Mouse (Mus musculus) limb, embryonic 11.5 days (tissue): ENCODE data around the gene Pml. TPM values are rescaled to one million over a fixed set of nuclear protein-coding genes. Genes with fewer than 3 reads are reported as not detected.
A peak's percentile ranks its signal among the peaks of the same experiment; 100 is the strongest.

Experiments
- ATAC-seq: fragments of 200-750 bp; cut with Nextera tagmentation; 2 replicates; pipeline ENCODE4 v1.8.0; 2017; ENCODE audit warnings: low read depth; ENCODE audit not compliant: insufficient number of reproducible peaks, low FRiP score, low TSS enrichment
- DNase-seq: peaks from one replicate; pipeline ENCODE4 v3.0.0-alpha.2; 2015; ENCODE audit warnings: low spot score
- H3K27ac ChIP-seq: fragments of 300-500 bp; sonication (generic); replicated peaks from 2 replicates; pipeline ENCODE4 v1.5.1; 2014; ENCODE audit warnings: low read depth, mild to moderate bottlenecking, low read length
- H3K27me3 ChIP-seq: fragments of 300-500 bp; sonication (generic); 2 replicates; pipeline ENCODE4 v1.6.1; 2014; ENCODE audit warnings: mild to moderate bottlenecking, low read length, mixed read lengths; ENCODE audit not compliant: control insufficient read depth, insufficient read depth
- H3K36me3 ChIP-seq: fragments of 300-500 bp; sonication (generic); 2 replicates; pipeline ENCODE4 v1.6.1; 2014; ENCODE audit warnings: mild to moderate bottlenecking, low read length, moderate library complexity, mixed read lengths; ENCODE audit not compliant: control insufficient read depth, insufficient read depth
- H3K4me1 ChIP-seq: fragments of 300-500 bp; sonication (generic); 2 replicates; pipeline ENCODE4 v1.6.1; 2014; ENCODE audit warnings: low read length, mixed read lengths; ENCODE audit not compliant: control insufficient read depth, insufficient read depth
- H3K4me2 ChIP-seq: fragments of 300-500 bp; sonication (generic); 2 replicates; pipeline ENCODE4 v1.6.1; 2014; ENCODE audit warnings: low read depth, mild to moderate bottlenecking, moderate library complexity; ENCODE audit not compliant: severe bottlenecking
- H3K4me3 ChIP-seq: fragments of 300-500 bp; sonication (generic); 2 replicates; pipeline ENCODE4 v1.5.1; 2014; ENCODE audit warnings: low read depth, low read length
- H3K9ac ChIP-seq: fragments of 300-500 bp; sonication (generic); 2 replicates; pipeline ENCODE4 v1.6.1; 2014; ENCODE audit warnings: mild to moderate bottlenecking, low read length
- H3K9me3 ChIP-seq: fragments of 300-500 bp; sonication (generic); 2 replicates; pipeline ENCODE4 v1.6.1; 2016; ENCODE audit warnings: low read length; ENCODE audit not compliant: control insufficient read depth
- WGBS: fragments of 180-500 bp; shearing (Covaris S2); extraction: QIAGEN DNeasy Blood & Tissue Kit; methylation state at CpG from one replicate; pipeline ENCODE4 v1.1.7; 2014; 5-methylcytosine and 5-hydroxymethylcytosine counted together
- polyA plus RNA-seq: library from polyadenylated mRNA; unstranded; fragments of >200 nt; fragmentation: Nextera tagmentation; extraction: Ambion mirVana; gene quantifications from 2 replicates; pipeline ENCODE4 v1.2.1, GENCODE M21; 2014

Gene Pml
- polyA plus RNA-seq, 1 experiment from 2014 or later: 18.7 TPM

DNA sequence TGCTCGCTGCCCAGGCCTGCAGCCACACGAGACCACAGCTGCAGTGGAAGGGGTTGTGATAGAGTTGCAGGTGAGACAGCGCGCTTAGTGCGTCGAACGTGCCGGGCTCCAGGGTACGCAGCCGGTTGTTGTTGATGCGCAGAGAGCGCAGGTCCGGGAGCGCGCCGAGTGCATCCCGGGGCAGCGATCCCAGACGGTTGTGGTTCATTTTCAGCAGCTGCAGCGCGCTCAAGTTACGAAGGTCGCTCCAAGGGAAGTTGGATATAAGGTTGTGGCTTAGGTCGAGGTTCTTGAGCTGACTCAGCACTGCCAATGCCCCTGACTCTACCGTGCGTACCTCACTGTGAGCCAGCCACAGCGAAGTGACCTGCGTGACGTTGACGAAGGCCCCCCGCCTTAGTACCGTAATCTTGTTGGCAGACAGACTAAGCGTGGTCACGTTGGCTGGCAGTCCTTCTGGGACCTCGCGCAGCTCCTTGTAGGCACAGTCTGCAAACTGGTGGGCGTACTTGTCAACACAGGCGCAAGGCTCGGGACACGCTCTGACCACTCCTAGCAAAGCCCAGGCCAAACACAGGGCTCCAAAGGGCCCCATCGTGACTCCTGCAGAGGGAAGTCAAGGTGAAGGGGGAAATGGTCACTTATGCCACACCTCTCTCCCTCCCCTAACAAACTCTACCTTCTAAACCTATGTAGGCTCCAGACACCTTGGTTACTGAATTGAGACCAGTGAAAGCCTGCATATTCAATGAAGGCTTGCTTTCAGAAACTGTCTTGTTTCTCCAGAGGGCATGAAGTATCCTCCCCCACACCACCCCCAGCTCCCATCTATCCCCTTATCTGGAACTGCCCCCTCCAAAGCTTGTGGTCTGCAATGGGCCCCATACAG is 50.0 kb downstream of the Pml start:
- H3K9me3 ChIP-seq: no peaks in the 10 kb centered on the region
- no peak for ATAC-seq
- WGBS: under 1% methylated on average over 41 of the region's 41 CpGs
- H3K27me3 ChIP-seq: peaks cover 89% of the 10 kb centered on the region
- peak; percentile 55 for DNase-seq
- H3K4me2 ChIP-seq: peak overlapping the region; percentile 41
- H3K27ac ChIP-seq: no peak overlapping the region
- no peak overlapping the region for H3K9ac ChIP-seq
- H3K4me1 ChIP-seq: peaks cover 46% of the 10 kb centered on the region
- no peaks in the 10 kb centered on the region for H3K36me3 ChIP-seq
- H3K4me3 ChIP-seq: peak overlapping the region; percentile 15

DNA sequence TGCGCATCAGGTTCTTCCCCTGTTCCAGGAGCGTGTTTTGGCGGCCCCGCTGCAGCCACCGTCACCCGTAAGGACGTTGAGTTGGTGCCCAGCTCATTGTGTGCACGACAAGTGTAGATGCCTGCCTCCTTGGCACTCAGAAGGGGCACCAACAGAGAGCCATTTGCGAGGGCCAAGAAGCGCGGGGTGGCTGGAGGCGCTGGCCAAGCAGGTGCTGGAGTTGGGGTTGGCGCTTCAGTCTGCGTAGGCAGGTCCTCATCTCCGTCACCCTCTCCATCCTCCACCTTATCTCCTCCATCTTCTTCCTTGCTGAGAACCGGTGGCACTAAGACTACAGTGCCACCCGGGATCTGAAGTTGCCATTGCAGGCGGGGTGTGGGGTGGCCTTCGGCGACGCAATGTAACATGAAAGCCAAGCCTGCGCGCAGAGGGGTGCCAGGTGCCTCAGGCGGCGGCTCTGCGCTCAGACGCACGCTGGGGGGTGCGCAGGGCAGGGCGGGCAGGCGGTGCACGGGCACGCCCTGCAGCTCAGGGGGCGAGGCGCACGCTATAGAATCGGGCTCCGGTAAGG is 50.7 kb downstream of the Pml start:
- no peaks in the 10 kb centered on the region for H3K9me3 ChIP-seq
- no peaks in the 10 kb centered on the region for H3K36me3 ChIP-seq
- 2% methylated on average over 38 of the region's 38 CpGs for WGBS
- H3K4me3 ChIP-seq: peak overlapping the region; percentile 15
- peaks cover 46% of the 10 kb centered on the region for H3K4me1 ChIP-seq
- ATAC-seq (no peak), DNase-seq (peak; percentile 42)
- peak overlapping the region; percentile 41 for H3K4me2 ChIP-seq
- peaks cover 91% of the 10 kb centered on the region for H3K27me3 ChIP-seq
- H3K27ac ChIP-seq: no peak overlapping the region
- no peak overlapping the region for H3K9ac ChIP-seq

DNA sequence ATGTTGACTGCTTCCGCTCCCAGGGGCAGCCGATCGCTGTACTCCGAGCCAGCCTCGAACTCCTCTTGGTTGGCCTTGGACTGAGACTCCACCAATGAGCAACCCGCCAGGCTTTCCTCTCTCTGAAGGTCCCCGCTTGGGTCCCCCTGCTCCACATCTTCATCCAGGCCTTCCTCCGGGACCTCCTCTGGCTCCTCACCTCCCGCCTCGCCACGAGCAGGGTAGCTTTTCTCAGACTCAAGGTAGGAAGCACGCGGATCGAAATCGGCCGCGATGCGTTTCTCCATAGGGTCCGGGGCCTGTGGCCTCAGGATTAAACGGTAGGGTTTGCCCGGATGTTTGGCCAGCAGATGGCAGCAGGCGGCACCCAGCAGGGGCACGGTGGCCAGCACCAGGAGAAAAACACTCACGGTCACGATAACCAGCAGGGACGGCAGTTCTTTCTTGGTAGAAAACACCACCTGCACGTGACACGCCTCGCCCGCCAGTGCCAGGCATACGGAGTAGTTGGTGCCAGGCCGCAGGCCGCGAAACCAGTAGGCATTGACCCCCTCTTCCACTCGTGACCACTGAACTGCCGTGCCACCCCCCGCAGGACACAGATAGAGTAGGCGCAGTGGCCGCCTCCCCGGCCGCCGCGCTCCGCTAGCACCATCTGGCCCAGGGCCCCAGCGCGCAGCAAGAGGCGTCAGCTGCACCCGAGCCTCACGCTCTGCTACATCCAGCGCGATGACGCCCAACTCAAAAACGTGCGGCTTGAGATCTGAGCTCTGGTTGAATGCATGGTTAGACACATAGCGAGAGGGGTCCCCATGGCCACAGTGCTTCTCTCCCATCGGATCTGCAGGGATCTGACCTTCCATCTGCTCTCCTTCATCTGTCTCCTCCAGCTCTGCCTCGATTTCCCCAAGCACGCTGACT is 51.5 kb downstream of the Pml start:
- peaks cover 42% of the 10 kb centered on the region for H3K4me1 ChIP-seq

DNA sequence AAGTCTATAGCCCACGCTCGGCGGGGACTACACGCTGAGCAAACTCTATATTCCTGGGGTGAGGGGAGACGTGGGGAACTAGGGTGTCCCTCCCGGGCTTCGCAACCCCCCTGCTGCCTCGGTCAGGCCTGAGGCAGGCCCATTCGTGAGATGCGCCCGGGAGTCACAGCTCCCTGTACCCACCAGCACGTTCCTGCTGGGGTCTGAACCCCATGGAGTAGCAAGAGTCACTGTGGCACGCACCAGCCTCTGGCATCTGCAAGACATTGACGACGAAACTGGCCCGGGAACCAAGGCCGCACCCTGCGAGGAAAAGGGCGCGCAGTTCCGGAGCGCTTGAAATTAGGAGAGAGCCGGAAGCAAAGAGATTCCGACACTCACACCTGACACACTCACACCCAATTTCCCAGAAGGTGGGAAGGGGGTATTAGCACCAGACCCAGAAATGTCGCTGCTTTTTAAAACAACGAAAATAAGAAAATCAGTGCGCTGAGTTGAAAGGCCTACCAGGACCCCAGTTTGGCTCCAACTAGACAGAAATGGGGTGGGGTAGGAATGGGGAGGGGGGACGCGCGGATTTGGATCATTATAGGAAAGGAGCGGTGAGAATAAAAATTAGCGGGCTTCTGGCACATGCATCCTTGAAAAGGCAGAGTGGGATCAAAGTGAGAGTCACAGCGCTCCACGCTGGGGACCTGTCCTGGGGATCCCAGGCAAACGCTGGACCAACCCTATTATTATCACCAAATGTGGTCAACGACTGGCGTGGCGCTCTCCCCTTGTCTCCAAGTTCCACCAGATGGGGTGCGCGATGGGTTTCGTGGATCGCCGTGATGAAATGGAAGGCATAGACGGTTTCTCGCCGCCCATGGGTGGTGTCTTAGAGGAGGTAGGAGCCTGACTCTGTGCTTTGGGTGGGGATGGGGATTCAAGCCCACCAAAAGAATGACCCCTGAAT is 52.7 kb downstream of the Pml start:
- ATAC-seq: no peak
- H3K36me3 ChIP-seq: no peaks in the 10 kb centered on the region
- no peaks in the 10 kb centered on the region for H3K9me3 ChIP-seq
- H3K4me2 ChIP-seq: peak overlapping the region; percentile 47
- 2% methylated on average over 46 of the region's 46 CpGs for WGBS
- peak; percentile 54 for DNase-seq
- H3K4me1 ChIP-seq: peaks cover 39% of the 10 kb centered on the region
- H3K9ac ChIP-seq: no peak overlapping the region
- peak overlapping the region; percentile 26 for H3K4me3 ChIP-seq
- peaks cover 71% of the 10 kb centered on the region for H3K27me3 ChIP-seq
- H3K27ac ChIP-seq: no peak overlapping the region

More for the DNA sequence above, 51.5 kb downstream of the Pml start:
- under 1% methylated on average over 58 of the region's 58 CpGs for WGBS
- Histone ChIP-seq H3K27me3 (peaks cover 82% of the 10 kb centered on the region), H3K36me3 (no peaks in the 10 kb centered on the region), H3K4me2 (peak overlapping the region; percentile 47), H3K9ac (no peak overlapping the region), H3K27ac (no peak overlapping the region), H3K4me3 (peak overlapping the region; percentile 26), H3K9me3 (no peaks in the 10 kb centered on the region)
- peak; percentile 75 for DNase-seq
- ATAC-seq: no peak

DNA sequence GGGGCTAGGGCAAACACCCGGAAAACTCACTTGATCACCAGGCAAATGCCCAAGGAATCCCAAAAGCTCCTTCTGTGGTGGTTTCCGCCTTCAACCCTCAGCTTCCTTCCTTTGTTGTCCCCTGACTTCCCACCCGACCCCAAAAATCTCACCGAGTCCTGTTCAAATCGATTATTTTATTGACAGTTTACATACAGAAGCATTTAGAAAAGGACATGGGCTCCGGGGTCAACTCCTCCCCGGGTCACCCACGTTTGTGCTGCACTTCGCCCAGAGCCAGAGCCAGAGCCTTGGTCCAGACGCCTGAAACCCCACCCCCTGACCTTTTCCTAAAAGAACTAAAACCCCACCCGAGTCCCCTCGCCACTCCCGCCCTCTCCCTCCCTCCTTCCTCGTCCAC is 53.4 kb downstream of the Pml start:
- WGBS: 5% methylated on average over 14 of the region's 14 CpGs

DNA sequence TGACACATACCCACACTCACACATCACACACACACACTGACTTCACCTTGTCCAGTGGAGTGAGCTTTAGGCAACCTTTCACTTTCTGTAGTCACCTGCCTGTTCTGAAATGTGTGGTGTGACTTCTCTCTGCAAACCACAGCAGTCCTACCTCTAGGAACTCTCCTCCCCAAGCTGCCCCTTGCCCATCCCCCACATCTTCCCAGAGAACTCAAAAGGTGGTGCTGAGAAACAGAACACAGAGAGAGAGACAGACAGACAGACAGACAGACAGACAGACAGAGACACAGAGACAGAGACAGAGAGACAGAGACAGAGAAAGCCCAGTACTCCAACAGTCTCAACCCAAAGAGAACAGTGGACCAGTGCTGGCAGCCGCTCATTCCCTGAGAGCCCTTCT is 53.9 kb downstream of the Pml start:
- 4% methylated on average over 1 of the region's 1 CpGs for WGBS
- H3K9ac ChIP-seq: no peak overlapping the region
- no peak overlapping the region for H3K4me3 ChIP-seq
- no peak for ATAC-seq
- H3K27me3 ChIP-seq: peaks cover 59% of the 10 kb centered on the region
- no peaks in the 10 kb centered on the region for H3K36me3 ChIP-seq
- H3K4me2 ChIP-seq: no peak overlapping the region
- H3K9me3 ChIP-seq: no peaks in the 10 kb centered on the region
- H3K27ac ChIP-seq: no peak overlapping the region
- peaks cover 36% of the 10 kb centered on the region for H3K4me1 ChIP-seq
- no peak for DNase-seq

More for the DNA sequence above, 53.4 kb downstream of the Pml start:
- peaks cover 37% of the 10 kb centered on the region for H3K4me1 ChIP-seq
- ATAC-seq (no peak), DNase-seq (no peak)
- peaks cover 63% of the 10 kb centered on the region for H3K27me3 ChIP-seq
- no peaks in the 10 kb centered on the region for H3K9me3 ChIP-seq
- peak overlapping the region; percentile 12; the same call in 1 of the 2 replicates for H3K4me3 ChIP-seq
- peak overlapping the region; percentile 37; the same call in 1 of the 2 replicates for H3K4me2 ChIP-seq
- no peak overlapping the region for H3K9ac ChIP-seq
- H3K27ac ChIP-seq: no peak overlapping the region
- H3K36me3 ChIP-seq: no peaks in the 10 kb centered on the region

DNA sequence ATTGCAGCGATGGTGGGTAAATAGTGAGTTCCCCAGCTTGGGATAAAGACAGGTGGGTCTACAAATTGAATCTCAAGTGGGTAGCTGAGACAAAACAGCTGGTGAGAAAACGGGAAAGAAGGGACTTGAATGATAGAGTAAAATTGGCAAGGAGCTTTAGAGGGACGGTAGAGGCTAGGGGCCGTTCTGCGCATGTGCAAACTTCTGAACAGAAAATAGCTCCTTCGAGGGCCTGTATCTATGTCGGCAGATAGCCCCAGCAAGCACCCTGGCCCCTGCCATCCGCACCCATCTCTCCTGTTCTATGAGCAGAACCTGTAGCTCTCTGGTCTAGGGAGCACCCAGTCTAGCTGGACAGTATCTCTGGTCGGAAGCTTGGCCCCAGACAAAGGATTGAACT is 55.4 kb downstream of the Pml start:
- H3K27ac ChIP-seq: no peak overlapping the region
- H3K27me3 ChIP-seq: peaks cover 44% of the 10 kb centered on the region
- H3K4me2 ChIP-seq: no peak overlapping the region
- no peak overlapping the region for H3K9ac ChIP-seq
- no peaks in the 10 kb centered on the region for H3K9me3 ChIP-seq
- WGBS: 63% methylated on average over 9 of the region's 9 CpGs
- ATAC-seq: no peak
- no peak overlapping the region for H3K4me3 ChIP-seq
- no peak for DNase-seq
- peaks cover 31% of the 10 kb centered on the region for H3K4me1 ChIP-seq
- H3K36me3 ChIP-seq: no peaks in the 10 kb centered on the region
